Mouse (Mus musculus): ENCODE measurements around the gene Col5a1. TPM values are rescaled to one million over a fixed set of nuclear protein-coding genes. Genes with fewer than 3 reads are reported as not detected.
A peak's percentile ranks its signal among the peaks of the same experiment; 100 is the strongest.

The Col5a1 gene
- polyA plus RNA-seq, 1 experiment from 2014 or later = 12.2 TPM

DNA sequence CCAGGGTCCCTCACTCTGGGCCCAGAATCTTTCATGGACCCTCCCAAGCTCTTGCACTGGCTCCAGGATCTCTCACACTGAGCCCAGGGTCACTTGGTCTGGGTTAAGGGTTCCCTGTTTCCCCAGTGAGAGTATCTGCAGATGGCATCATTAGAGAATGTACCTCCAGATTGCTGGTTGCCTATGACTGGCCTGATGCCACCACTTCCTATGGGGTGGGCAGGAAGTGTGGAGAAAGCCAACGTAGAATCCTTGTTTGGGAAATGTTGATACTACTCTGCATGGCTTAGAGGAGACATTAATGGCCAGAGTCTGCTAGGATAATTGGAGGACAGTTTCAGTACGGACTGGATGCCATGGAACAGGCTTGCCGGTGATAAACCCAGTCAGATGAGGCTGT is 76.2 kb downstream of the Col5a1 start:
- DNase-seq (ENCODE audit: low spot score) = no peak

DNA sequence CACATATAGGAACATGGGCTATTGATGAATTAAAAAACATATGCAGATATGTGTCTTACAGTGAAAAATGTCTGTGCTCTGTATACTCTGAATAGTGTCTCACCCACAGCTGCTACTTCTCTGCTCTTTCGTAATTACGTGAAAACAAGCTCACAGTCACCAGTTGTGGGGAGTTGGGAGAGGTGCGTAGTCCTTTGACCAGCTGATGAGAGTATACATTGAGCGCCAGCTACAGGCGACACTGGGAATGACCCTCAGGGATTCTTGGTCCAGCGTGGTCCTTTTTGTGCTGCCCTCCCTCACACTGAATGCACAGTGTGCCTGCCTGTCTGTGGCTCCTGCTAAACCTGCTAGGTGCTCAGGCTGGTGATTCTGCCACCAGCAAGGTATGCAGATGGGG is 82.9 kb downstream of the Col5a1 start:
- no peak for DNase-seq (ENCODE audit: low spot score)

DNA sequence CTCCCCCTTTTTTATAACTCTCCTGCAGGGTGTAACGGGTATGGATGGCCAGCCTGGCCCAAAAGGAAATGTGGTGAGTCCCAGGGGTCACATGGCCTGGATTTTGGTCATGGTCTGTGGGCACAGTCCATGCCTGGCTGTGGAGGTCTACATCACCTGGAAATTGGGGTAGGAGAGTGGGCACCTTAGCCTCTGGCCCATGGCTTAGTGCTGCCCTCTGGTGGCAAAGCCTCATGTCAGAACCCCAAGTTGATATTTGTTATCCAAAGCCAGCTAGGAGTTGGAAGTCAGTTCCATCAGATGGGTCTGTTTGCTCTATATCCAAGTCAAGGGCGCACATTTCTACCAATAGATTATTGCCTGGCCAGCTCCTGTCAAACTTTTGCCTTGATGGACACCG is 87.6 kb downstream of the Col5a1 start:
- DNase-seq (ENCODE audit: low spot score) = peak; percentile 43

DNA sequence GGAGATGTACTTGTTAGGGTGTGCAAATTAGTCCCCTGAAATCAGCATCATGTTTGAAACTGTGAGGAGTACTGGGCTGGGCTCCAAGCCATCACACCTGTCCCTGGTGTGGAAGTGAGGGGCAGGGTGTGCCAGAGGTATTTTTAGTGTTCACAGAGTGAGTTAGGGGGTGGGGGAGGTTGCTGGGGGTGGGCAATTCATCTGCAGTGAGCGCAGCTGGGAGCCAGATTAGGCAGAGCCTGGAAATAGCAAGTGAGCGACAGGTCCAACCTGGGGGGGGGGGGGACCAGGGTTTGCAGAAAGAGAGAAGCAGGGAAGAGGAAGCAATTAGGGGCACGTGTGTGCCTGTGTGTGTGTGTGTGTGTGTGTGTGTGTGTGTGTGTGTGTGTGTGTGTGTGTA is 89.6 kb downstream of the Col5a1 start:
- DNase-seq (ENCODE audit: low spot score) = no peak

DNA sequence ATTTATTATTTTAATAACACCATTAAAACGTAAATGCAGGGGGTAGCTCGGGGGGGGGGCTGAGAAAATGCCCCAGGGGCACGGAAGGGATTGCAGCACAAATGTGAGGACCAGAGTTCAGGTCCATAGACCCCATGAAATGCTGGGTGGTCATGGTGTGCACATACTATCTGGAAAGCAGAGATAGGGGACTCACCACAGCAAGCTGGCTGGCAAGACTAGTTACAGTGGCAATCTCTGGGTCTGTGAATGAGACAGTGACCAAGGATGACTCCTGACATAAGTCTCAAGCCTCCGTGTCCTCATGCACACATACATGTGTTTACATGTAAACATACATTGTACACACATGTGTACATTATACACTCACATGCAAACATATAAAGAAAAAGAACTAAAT is 90.3 kb downstream of the Col5a1 start:
- DNase-seq (ENCODE audit: low spot score) = no peak

DNA sequence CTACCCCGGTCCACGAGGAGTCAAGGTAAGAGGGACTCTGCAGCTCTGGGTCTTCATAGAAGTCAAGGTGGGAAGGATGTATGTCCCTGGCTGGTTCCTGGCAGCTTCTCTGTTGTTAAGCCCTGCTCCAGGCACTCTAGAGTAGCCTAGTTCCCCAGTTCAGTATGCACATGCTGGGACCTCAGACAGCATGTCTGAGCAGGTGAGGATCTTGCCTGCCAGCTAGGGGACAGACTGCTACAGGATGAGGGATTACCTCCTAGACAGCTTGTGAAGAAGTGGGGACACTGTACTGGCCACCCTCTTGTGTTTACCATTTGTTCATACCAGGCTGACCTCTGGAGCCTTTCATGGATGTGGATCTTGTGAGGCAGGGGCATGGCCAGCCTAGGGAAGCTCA is 94.8 kb downstream of the Col5a1 start:
- DNase-seq (ENCODE audit: low spot score) = no peak

DNA sequence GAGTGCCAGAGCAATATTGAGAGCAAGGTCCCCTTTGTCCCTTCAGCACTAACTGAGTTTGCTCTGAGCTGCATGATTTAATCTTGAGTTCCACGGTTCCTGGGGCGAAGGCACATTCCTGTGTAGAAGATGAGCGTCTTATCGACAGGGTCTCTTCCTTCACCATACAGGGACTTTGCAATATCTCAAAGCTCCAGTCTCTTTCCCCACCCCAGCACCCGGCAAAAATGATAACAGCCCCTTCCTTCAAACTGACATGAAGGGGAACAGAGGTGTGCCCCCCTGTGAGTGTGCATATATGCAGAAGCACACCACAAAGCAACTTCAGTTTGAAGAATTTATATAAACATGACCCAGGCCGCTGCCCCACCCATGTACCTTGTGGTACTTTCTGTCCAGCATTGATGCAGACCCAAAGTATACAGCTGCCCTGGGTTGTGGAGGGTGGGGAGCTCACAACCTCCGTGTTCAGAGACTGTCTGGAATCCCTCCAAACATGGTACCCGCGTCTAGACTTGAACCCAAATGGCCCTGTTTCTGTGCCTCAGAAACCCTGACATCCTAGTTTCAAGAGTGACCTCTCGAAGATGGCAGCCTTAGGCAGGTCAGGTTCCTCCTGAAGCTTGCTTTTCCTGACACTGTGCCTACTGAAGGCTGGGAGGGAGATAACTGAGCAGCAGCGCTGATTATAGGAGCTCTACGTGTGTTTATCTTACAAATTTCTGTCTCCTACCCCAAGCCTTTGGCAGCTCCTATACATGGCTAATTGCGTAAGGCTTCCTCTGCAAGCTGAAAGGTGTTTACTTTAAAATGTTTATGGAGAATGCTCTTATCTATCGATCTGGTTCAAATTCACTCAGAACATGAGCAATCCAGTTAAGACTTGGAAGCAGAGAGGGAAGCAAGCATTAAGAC is 95.7 kb downstream of the Col5a1 start:
- no peak for DNase-seq (ENCODE audit: low spot score)

DNA sequence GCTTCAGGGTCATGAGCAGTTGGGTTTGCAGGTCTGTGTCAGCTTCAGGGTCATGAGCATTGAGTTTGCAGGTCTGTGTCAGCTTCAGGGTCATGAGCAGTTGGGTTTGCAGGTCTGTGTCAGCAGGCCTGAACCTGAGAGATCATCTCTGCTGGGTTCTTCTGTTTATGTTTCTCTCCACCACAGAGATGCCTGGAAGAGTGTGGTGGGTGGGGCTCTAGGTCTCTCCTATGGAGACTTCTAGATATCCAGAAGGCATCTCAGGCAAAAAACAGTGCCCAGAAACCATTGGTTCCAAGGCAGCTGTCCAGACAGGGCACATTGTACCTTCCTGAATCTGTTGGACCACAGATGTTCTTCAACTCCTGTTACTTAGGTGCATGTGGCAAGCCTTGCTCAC is 96.9 kb downstream of the Col5a1 start:
- no peak for DNase-seq (ENCODE audit: low spot score)

DNA sequence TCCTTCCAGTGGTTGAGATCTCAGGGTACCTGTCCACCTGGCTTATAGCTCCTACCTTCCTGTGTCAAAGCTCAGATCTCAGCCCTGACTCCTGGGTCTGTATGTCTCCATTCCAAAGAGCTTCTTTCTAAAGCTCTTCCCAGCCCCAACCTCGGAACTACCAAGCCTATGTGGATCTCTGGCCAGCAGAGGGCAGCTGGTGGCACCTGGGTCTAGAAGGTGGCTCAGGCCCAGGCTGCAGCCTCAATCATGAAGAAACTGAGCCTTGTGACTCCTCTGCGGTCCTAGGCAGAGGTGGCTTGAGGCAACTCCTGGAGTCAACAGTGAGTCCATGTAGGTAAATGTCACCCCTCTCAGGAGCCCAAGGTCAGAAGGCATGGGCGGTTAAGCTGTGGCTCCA is 97.7 kb downstream of the Col5a1 start:
- no peak for DNase-seq (ENCODE audit: low spot score)

DNA sequence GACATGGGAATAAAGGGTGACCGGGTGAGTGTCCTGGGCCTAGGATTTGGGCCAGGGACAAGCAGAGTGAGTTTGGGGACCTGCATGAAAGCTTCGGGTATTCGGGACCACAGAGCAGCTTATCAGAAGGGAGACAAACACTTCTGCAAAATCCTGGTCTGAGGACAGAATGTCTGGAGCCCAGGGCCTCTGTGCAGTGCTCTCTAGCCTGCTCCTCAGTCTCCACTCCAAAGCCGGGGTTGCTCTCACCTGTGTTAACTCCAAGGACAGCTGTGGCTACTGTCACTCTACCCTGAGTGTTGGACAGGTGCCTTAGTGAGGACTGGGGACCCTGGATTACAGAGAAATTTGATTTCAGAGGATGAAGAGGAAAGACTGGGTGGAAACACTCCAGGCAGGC is 100.5 kb downstream of the Col5a1 start:
- DNase-seq (ENCODE audit: low spot score) = no peak

DNA sequence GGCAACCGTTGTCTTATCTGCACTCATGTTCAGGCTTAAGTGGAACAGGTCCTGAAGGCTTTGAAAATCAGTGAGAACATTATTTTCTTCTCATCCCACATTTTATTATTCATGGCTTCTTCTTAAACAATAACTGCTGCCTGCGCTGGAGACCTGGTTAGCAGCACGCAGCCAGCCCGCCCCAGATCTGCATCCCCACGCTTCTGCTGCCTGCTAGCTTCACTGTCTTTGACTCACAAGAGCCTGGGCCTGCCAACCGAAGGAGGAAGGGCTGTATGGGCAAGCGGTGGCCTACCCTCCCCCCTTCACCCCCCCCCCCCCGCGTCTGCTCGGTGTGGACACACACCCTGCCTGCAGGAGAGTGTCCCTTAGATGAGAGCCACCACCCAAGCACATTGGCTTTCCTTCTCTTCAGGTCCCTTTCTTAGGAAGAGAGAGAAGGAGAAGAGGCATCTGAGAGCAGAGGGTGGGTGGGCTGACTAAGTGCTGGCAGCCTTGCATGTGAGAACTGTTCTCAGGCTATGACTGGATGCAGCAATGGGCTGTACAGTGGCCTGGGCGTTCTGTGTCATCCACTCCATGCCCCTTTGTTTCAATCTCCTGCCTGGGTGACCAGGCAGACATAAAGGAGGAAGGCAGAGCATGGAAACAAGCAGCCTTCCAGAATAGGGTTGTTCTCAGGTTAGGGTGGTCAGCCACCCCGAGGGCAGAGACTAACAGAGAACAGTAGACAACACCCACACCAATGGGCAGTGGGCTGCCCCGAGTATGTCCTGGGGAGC is 104.4 kb downstream of the Col5a1 start:
- no peak for DNase-seq (ENCODE audit: low spot score)

DNA sequence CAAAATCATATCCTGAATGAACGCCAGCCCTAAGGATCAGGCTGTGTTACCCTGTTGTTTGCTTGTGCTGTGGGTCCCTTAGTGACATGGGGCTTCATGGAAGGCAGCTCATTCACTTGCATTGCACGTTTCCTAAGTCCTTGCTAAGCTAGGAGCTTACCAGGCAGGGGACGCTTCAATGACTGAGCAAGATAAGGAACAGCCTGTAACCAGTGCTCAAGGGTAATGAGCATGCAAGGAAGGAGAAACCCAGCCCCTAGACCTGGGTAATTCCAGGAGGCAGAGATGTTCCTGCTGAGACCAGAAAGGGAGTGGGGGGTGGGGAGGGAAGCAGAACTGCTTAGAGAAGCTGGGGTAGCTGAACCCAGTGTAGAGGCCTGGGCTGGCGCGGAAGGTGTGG is 107.2 kb downstream of the Col5a1 start:
- no peak for DNase-seq (ENCODE audit: low spot score)

DNA sequence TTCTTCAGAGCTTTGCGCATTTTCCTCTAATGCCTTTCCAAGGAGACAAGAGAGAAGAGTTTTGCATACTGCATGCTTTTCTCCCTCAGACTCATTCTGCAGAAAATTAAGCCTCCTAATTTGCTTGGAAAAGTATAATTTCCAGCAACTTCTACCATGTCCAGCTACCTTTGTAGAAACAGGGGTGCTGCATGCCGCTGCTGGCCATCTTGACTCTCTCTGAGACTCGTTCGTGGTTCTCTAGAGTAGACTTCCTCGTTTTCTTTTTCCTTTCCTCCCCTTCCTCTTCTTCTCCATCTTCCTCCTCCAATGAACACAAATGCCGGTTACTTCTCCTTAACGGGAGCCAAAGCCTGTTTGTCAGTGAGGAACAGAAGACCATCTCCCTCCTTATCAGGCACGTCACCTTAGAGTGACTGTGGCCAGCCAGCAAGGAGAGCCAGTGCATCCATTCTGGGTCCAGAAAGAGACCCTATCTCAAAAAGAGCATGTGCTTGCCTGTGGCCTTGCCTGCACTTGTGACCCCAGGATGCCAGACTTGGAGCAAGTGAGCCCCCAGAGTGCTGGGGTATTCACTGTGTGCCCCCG is 113.9 kb downstream of the Col5a1 start:
- DNase-seq (ENCODE audit: low spot score) = no peak

DNA sequence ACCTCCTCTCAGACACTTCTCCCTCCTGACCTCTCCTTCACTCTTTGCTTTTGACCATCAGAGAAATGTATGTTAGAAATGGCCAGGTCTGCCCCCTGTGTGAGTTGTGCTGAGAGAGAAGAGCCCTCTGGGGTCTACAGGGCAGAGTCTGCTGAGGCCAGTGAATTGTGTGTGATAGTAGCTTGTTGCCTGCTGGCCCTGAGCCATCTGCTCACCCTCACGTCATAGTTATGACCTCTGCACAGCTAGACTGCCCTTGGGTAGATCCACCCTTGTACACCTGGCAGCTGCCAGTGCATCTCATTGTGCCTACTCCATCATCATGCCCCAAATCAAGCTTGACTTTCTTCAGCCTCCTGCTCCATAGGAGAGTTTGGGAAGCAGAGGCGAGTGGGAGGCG is 114.4 kb downstream of the Col5a1 start:
- no peak for DNase-seq (ENCODE audit: low spot score)

DNA sequence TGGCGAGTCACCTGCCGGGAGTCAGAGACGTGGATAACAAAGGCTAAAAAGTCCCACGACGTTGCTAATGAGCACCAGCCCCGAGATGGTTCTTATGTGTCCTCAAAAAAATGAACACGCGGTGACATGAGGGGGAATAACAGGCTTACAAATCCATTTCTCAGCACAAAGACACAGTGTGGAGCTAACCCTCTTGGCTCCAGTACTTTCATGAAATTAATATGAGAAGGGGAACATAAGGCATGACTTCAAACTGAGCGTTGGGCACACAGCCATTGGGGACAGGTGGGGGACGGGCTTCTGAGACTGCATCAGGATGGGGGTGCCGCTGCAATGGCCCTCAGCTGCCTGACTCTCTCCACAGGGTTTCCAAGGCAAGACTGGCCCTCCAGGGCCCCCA is 115.0 kb downstream of the Col5a1 start:
- no peak for DNase-seq (ENCODE audit: low spot score)

DNA sequence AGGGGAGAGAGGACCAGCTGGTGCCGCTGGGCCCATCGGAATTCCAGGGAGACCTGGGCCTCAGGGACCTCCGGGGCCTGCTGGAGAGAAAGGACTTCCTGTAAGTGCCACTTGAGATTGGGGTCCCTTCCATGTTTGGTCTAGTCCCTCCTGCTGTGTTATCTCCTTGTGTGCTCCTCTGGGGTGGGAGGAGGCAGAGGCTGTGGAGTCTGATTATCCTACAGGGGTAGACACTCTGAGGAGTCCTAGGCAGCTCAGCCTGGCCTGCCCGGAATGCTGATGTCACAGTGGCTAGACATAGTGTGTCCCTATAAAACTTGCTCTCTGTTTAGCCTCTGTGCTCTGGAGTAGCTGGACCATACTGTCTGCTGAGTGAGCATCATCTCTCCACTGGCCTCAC is 119.0 kb downstream of the Col5a1 start:
- no peak for DNase-seq (ENCODE audit: low spot score)

DNA sequence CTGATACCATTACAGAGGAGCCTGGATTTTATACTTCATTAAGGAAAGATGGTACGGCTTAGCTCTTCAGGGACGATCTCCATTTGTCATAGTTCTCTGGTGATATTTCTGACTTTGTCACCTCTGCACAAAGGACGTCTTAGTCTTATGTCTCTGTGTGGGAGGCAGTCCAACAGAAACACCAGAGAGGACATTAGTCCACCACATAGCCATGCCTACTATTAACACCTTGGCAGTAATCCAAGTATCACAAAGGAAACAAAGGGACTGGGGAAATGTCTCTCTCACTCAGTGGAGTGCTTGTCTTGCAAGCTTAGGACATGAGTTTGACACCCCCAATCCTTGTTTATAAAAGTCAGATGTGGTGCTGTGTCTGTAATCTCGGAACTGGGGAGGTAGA is 122.0 kb downstream of the Col5a1 start:
- DNase-seq (ENCODE audit: low spot score) = no peak

DNA sequence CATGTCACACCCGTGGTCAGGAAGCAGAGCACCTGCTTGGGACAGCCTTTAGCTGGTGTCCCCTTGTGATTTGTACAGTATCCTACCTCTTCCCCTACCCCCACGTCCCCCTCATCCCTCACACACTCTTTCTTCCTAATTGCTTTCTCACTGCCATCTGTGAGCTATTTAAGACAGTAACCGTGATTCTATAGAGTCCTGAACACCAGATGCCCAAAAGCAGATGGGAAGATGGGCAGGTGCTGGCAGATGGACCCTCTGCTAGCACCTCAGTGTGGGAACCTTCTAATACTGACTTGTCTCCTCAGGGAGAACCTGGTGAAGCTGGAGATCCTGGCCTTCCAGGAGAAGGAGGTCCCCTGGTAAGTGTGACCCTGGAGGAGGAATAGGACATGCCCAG is 126.1 kb downstream of the Col5a1 start:
- no peak for DNase-seq (ENCODE audit: low spot score)

DNA sequence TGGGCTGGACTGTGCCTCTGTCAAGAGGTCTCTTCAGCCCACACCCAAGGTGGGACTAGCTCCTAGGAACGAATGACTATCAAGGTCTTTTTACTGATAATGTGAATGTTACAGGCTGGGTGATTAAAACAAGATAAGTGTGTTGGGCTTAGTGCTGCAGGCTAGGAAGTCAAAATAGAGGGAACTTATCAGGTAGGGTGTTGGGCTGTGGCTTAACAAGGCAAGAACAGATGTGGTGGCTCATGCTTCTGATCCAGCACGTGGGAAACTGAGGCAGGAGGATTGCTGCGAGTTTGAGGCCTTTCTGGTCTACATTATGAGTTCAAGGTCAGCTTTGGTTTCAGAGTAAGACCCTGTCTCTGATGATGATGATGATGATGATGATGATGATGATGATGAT is 128.6 kb downstream of the Col5a1 start:
- no peak for DNase-seq (ENCODE audit: low spot score)

DNA sequence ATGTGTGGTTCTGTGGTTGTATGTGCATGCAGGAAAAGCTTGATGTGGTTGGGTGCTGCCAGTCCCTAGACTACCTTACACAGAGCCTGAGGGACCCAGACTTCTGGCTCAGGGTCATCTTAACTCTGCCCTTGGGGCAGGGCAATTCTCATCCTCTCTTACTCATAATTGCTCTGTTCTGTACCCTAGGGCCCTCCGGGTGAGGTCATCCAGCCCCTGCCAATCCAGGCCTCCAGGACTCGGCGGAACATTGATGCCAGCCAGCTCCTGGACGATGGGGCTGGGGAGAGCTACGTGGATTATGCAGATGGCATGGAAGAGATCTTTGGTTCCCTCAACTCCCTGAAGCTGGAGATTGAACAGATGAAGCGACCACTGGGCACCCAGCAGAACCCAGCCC is 138.2 kb downstream of the Col5a1 start:
- DNase-seq (ENCODE audit: low spot score) = no peak

DNA sequence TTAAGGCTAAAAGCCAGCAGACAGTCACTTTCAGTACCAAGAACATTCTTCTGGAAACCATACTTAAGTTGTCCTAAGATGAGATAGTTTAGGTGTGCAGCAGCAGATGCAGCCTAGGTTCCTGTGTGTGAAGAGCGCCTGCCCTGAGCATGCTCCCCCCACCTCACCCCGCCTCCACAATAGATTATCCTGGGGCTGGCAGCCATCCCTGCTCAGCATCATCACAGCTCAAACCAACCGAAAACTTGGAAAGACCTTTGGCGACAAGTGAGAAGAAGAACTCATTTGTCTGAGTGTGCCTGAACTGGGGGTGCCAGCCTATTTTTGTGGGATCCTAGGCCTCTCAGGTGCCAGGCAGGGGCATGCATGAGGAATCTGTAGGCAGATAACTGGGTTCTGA is 139.6 kb downstream of the Col5a1 start:
- no peak for DNase-seq (ENCODE audit: low spot score)

DNA sequence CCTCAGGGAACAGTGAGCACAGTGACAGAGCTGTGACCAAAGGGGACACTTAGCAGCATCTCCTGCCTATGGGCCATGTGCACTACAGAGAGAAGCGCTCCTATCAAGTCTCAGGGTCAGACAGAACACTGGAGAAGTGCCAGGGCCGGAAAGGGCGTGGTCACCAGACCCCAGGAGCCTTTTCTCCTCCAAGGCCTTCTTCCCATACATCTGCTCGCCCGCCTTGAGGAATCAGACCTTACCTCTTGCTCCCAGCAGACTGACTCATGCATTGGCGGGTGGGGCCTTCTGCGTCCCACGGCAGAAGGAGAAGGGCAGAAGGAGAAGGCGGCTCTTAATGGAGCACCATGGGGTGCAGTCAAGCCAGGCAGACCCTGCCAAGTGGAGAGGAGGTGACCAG is 145.6 kb downstream of the Col5a1 start:
- DNase-seq (ENCODE audit: low spot score) = no peak
